Mouse (Mus musculus): ENCODE measurements around the gene Sox9. TPM values are rescaled to one million over a fixed set of nuclear protein-coding genes. Genes with fewer than 3 reads are reported as not detected.
A peak's percentile ranks its signal among the peaks of the same experiment; 100 is the strongest.

The Sox9 gene
- total RNA-seq, 2 experiments from 2014 or later, result 1.6 to 1.8 TPM

GRCm38 (mm10) chr11:112798831-112799382 is 16.9 kb downstream of the Sox9 start:
- DNase-seq (ENCODE audit: low spot score in 2 of 2), result no peak

GRCm38 (mm10) chr11:112801189-112801818 is 19.3 kb downstream of the Sox9 start:
- DNase-seq (ENCODE audit: low spot score in 2 of 2), result no peak

GRCm38 (mm10) chr11:112807838-112808506 is 25.9 kb downstream of the Sox9 start:
- no peak for DNase-seq (ENCODE audit: low spot score in 2 of 2)

- no peak for DNase-seq (ENCODE audit: low spot score in 2 of 2)
Measured at GRCm38 (mm10) chr11:112810447-112811151, 28.6 kb downstream of the Sox9 start.

- peak in 1 of 2 experiments; percentile 45 for DNase-seq (ENCODE audit: low spot score in 2 of 2)
Measured at GRCm38 (mm10) chr11:112811152-112811871, 29.3 kb downstream of the Sox9 start.

GRCm38 (mm10) chr11:112817829-112818650 is 36.0 kb downstream of the Sox9 start:
- no peak for DNase-seq (ENCODE audit: low spot score in 2 of 2)

- no peak for DNase-seq (ENCODE audit: low spot score in 2 of 2)
Measured at GRCm38 (mm10) chr11:112818651-112819270, 36.7 kb downstream of the Sox9 start.

GRCm38 (mm10) chr11:112821536-112821935 is 39.5 kb downstream of the Sox9 start:
- no peak for DNase-seq (ENCODE audit: low spot score in 2 of 2)

- no peak for DNase-seq (ENCODE audit: low spot score in 2 of 2)
Measured at GRCm38 (mm10) chr11:112824146-112824545, 42.1 kb downstream of the Sox9 start.

GRCm38 (mm10) chr11:112826193-112827043 is 44.4 kb downstream of the Sox9 start:
- DNase-seq (ENCODE audit: low spot score in 2 of 2), result no peak

GRCm38 (mm10) chr11:112827044-112827347 is 45.0 kb downstream of the Sox9 start:
- DNase-seq (ENCODE audit: low spot score in 2 of 2), result no peak

- DNase-seq (ENCODE audit: low spot score in 2 of 2), result no peak
Measured at GRCm38 (mm10) chr11:112828553-112829287, 46.7 kb downstream of the Sox9 start.

- DNase-seq (ENCODE audit: low spot score in 2 of 2), result no peak
Measured at GRCm38 (mm10) chr11:112834245-112835005, 52.4 kb downstream of the Sox9 start.

GRCm38 (mm10) chr11:112835468-112836092 is 53.6 kb downstream of the Sox9 start:
- no peak for DNase-seq (ENCODE audit: low spot score in 2 of 2)
